Mouse (Mus musculus) midbrain, embryonic 16.5 days (tissue): ENCODE data around the gene Spaca4. TPM values are rescaled to one million over a fixed set of nuclear protein-coding genes. Genes with fewer than 3 reads are reported as not detected.
A peak's percentile ranks its signal among the peaks of the same experiment; 100 is the strongest.

ENCODE experiments used
- ATAC-seq: fragments of 200-750 bp; cut with Nextera tagmentation; 2 replicates; pipeline ENCODE4 v1.8.0; 2017; ENCODE audit warnings: moderate TSS enrichment
- H3K27ac ChIP-seq: fragments of 300-500 bp; sonication (generic); 2 replicates; pipeline ENCODE4 v1.5.1; 2014; ENCODE audit warnings: mild to moderate bottlenecking, low read length, mixed read lengths
- H3K27me3 ChIP-seq: fragments of 300-500 bp; sonication (generic); 2 replicates; pipeline ENCODE4 v1.6.1; 2014; ENCODE audit warnings: low read depth, low read length, mixed read lengths; ENCODE audit not compliant: control insufficient read depth, insufficient read depth
- H3K36me3 ChIP-seq: fragments of 300-500 bp; sonication (generic); 2 replicates; pipeline ENCODE4 v1.6.1; 2014; ENCODE audit warnings: mild to moderate bottlenecking, low read length, moderate library complexity, mixed read lengths; ENCODE audit not compliant: control insufficient read depth, insufficient read depth
- H3K4me1 ChIP-seq: fragments of 300-500 bp; sonication (generic); 2 replicates; pipeline ENCODE4 v1.6.1; 2014; ENCODE audit warnings: mild to moderate bottlenecking, low read length, mixed read lengths; ENCODE audit not compliant: control insufficient read depth, insufficient read depth
- H3K4me2 ChIP-seq: fragments of 300-500 bp; sonication (generic); 2 replicates; pipeline ENCODE4 v1.6.1; 2014; ENCODE audit warnings: mild to moderate bottlenecking, low read length, mixed read lengths
- H3K4me3 ChIP-seq: fragments of 300-500 bp; sonication (generic); 2 replicates; pipeline ENCODE4 v1.5.1; 2014; ENCODE audit warnings: low read depth, mild to moderate bottlenecking, low read length, moderate library complexity, mixed read lengths
- H3K9ac ChIP-seq: fragments of 300-500 bp; sonication (generic); 2 replicates; pipeline ENCODE4 v1.6.1; 2014; ENCODE audit warnings: low read depth, low read length, mixed read lengths
- H3K9me3 ChIP-seq: fragments of 300-500 bp; sonication (generic); replicated peaks from 2 replicates; pipeline ENCODE4 v1.6.1; 2014; ENCODE audit warnings: mild to moderate bottlenecking, low read length, mixed read lengths; ENCODE audit not compliant: control insufficient read depth, poor library complexity, severe bottlenecking
- WGBS: fragments of 180-500 bp; shearing (Covaris S2); extraction: QIAGEN DNeasy Blood & Tissue Kit; methylation state at CpG from one replicate; pipeline ENCODE4 v1.1.7; 2014; 5-methylcytosine and 5-hydroxymethylcytosine counted together
- polyA plus RNA-seq: library from polyadenylated mRNA; unstranded; fragments of >200 nt; fragmentation: Nextera tagmentation; extraction: Ambion mirVana; gene quantifications from 2 replicates; pipeline ENCODE4 v1.2.1, GENCODE M21; 2015

Gene Spaca4
- polyA plus RNA-seq, 1 experiment from 2014 or later = not detected

GRCm38 (mm10) chr7:45689099-45689498, 36.5 kb downstream of the Spaca4 start:
- no peak overlapping the region for H3K4me2 ChIP-seq
- WGBS = 69% methylated on average over 6 of the region's 6 CpGs
- ATAC-seq = no peak
- no peak overlapping the region for H3K4me3 ChIP-seq
- H3K4me1 ChIP-seq = no peaks in the 10 kb centered on the region
- no peak overlapping the region for H3K9ac ChIP-seq
- no peaks in the 10 kb centered on the region for H3K9me3 ChIP-seq
- no peaks in the 10 kb centered on the region for H3K27me3 ChIP-seq
- no peaks in the 10 kb centered on the region for H3K36me3 ChIP-seq
- no peak overlapping the region for H3K27ac ChIP-seq

GRCm38 (mm10) chr7:45686841-45687240, 38.8 kb downstream of the Spaca4 start:
- no peaks in the 10 kb centered on the region for H3K36me3 ChIP-seq
- no peaks in the 10 kb centered on the region for H3K9me3 ChIP-seq
- ATAC-seq = no peak
- H3K9ac ChIP-seq = no peak overlapping the region
- H3K4me2 ChIP-seq = no peak overlapping the region
- no peak overlapping the region for H3K4me3 ChIP-seq
- H3K27ac ChIP-seq = no peak overlapping the region
- no peaks in the 10 kb centered on the region for H3K27me3 ChIP-seq
- peaks cover 3% of the 10 kb centered on the region; the same call in 1 of the 2 replicates for H3K4me1 ChIP-seq
- 67% methylated on average over 3 of the region's 3 CpGs for WGBS

GRCm38 (mm10) chr7:45685811-45686210, 39.8 kb downstream of the Spaca4 start:
- 64% methylated on average over 10 of the region's 10 CpGs for WGBS
- H3K4me2 ChIP-seq = no peak overlapping the region
- H3K4me3 ChIP-seq = no peak overlapping the region
- peaks cover 3% of the 10 kb centered on the region; the same call in 1 of the 2 replicates for H3K4me1 ChIP-seq
- H3K36me3 ChIP-seq = no peaks in the 10 kb centered on the region
- no peaks in the 10 kb centered on the region for H3K9me3 ChIP-seq
- no peaks in the 10 kb centered on the region for H3K27me3 ChIP-seq
- no peak for ATAC-seq
- no peak overlapping the region for H3K27ac ChIP-seq
- H3K9ac ChIP-seq = no peak overlapping the region

- Histone ChIP-seq H3K27me3 (no peaks in the 10 kb centered on the region), H3K36me3 (no peaks in the 10 kb centered on the region), H3K4me3 (no peak within 1 kb of the TSS), H3K4me1 (peaks cover 3% of the 10 kb centered on the region; the same call in 1 of the 2 replicates), H3K9ac (no peak within 1 kb of the TSS), H3K9me3 (no peaks in the 10 kb centered on the region), H3K4me2 (no peak within 1 kb of the TSS), H3K27ac (no peak within 1 kb of the TSS)
- no peak for ATAC-seq
- WGBS = 79% methylated on average over 7 of the region's 7 CpGs
Observed at GRCm38 (mm10) chr7:45683396-45684050, 42.1 kb downstream of the Spaca4 start, which contains the start of gene Ntn5. Gene Ntn5 (plus strand): TSS chr7:45684022.

- peak overlapping the region; percentile 45; the same call in 1 of the 2 replicates for H3K9ac ChIP-seq
- peak; percentile 73 for ATAC-seq
- H3K4me2 ChIP-seq = peak overlapping the region; percentile 37
- 28% methylated on average over 14 of the region's 14 CpGs for WGBS
- H3K27ac ChIP-seq = peak overlapping the region; percentile 36; the same call in 1 of the 2 replicates
- H3K4me1 ChIP-seq = peaks cover 3% of the 10 kb centered on the region; the same call in 1 of the 2 replicates
- no peaks in the 10 kb centered on the region for H3K9me3 ChIP-seq
- peak overlapping the region; percentile 2; the same call in 1 of the 2 replicates for H3K4me3 ChIP-seq
- no peaks in the 10 kb centered on the region for H3K36me3 ChIP-seq
- H3K27me3 ChIP-seq = no peaks in the 10 kb centered on the region
Observed at GRCm38 (mm10) chr7:45682144-45683126, 43.2 kb downstream of the Spaca4 start.

GRCm38 (mm10) chr7:45681046-45681736, 44.4 kb downstream of the Spaca4 start:
- WGBS = 90% methylated on average over 8 of the region's 8 CpGs
- Histone ChIP-seq H3K4me3 (no peak overlapping the region), H3K9ac (no peak overlapping the region), H3K36me3 (no peaks in the 10 kb centered on the region), H3K4me2 (no peak overlapping the region), H3K4me1 (peaks cover 3% of the 10 kb centered on the region; the same call in 1 of the 2 replicates), H3K27me3 (no peaks in the 10 kb centered on the region), H3K27ac (no peak overlapping the region), H3K9me3 (no peaks in the 10 kb centered on the region)
- ATAC-seq = no peak

GRCm38 (mm10) chr7:45679966-45680621, 45.5 kb downstream of the Spaca4 start:
- no peak for ATAC-seq
- H3K9ac ChIP-seq = no peak overlapping the region

GRCm38 (mm10) chr7:45678513-45678912, 47.1 kb downstream of the Spaca4 start:
- 91% methylated on average over 14 of the region's 14 CpGs for WGBS
- ATAC-seq = no peak

More at GRCm38 (mm10) chr7:45679966-45680621, 45.5 kb downstream of the Spaca4 start:
- H3K4me3 ChIP-seq = no peak overlapping the region
- H3K36me3 ChIP-seq = no peaks in the 10 kb centered on the region
- H3K27me3 ChIP-seq = no peaks in the 10 kb centered on the region
- no peak overlapping the region for H3K4me2 ChIP-seq
- no peak overlapping the region for H3K27ac ChIP-seq
- WGBS = 56% methylated on average over 14 of the region's 14 CpGs
- H3K4me1 ChIP-seq = peaks cover 3% of the 10 kb centered on the region; the same call in 1 of the 2 replicates
- no peaks in the 10 kb centered on the region for H3K9me3 ChIP-seq

More at GRCm38 (mm10) chr7:45678513-45678912, 47.1 kb downstream of the Spaca4 start:
- Histone ChIP-seq H3K36me3 (no peaks in the 10 kb centered on the region), H3K4me2 (no peak overlapping the region), H3K4me3 (no peak overlapping the region), H3K4me1 (peaks cover 3% of the 10 kb centered on the region; the same call in 1 of the 2 replicates), H3K9me3 (no peaks in the 10 kb centered on the region), H3K9ac (no peak overlapping the region), H3K27ac (no peak overlapping the region), H3K27me3 (no peaks in the 10 kb centered on the region)
